Comparison of ENCODE assay signal across 8 mouse cellular contexts in genomic region chr3:104666950-104667349, GRCm38 (mm10). TPM values are rescaled to one million over a fixed set of nuclear protein-coding genes. Genes with fewer than 3 reads are reported as not detected.
DNase-seq lines count a peak whose midpoint lies in the region; ATAC-seq and TF ChIP-seq lines count a peak whose summit lies in the region.

No protein-coding gene starts in this region.

- H3K36me3 ChIP-seq in heart, adult 2 months (ENCODE audit: control insufficient read depth, insufficient read depth, low read length), result peaks cover 4% of the 10 kb centered on the region
- H3K36me3 ChIP-seq in forebrain, postnatal 0 days (ENCODE audit: insufficient read depth), result no peaks in the 10 kb centered on the region
- H3K36me3 ChIP-seq in kidney, embryonic 15.5 days, result no peaks in the 10 kb centered on the region

- no peaks in the 10 kb centered on the region for H3K9me3 ChIP-seq in forebrain, postnatal 0 days (ENCODE audit: low read length)
- H3K9me3 ChIP-seq in kidney, embryonic 15.5 days (replicated peaks), result no peaks in the 10 kb centered on the region

- H3K27ac ChIP-seq in heart, adult 2 months, result peak overlapping the region; percentile 69
- H3K27ac ChIP-seq in forebrain, postnatal 0 days (ENCODE audit: low read depth, low read length), result no peak overlapping the region
- no peak overlapping the region for H3K27ac ChIP-seq in kidney, embryonic 15.5 days

- no peaks in the 10 kb centered on the region for H3K27me3 ChIP-seq in heart, adult 2 months (ENCODE audit: control insufficient read depth, insufficient read depth, low read length)
- H3K27me3 ChIP-seq in forebrain, postnatal 0 days (ENCODE audit: insufficient read depth, low read length), result no peaks in the 10 kb centered on the region
- H3K27me3 ChIP-seq in kidney, embryonic 15.5 days, result no peaks in the 10 kb centered on the region

- ATAC-seq in forebrain, postnatal 0 days, result peak; percentile 58
- no peak for ATAC-seq in kidney, embryonic 15.5 days (replicated peaks; ENCODE audit: low FRiP score)

- H3K4me3 ChIP-seq in heart, adult 2 months, result no peak overlapping the region
- no peak overlapping the region for H3K4me3 ChIP-seq in forebrain, postnatal 0 days (ENCODE audit: low read depth, low read length)
- H3K4me3 ChIP-seq in kidney, embryonic 15.5 days (replicated peaks), result no peak overlapping the region

- TF ChIP-seq EP300 in heart, adult 2 months (IDR thresholded peaks at IDR 0.05; ENCODE audit: insufficient read depth, low read depth, low read length), result no peak

- TF ChIP-seq POLR2A in heart, adult 2 months (IDR thresholded peaks at IDR 0.05; ENCODE audit: insufficient read depth, low read depth, low read length), result no peak

- no peak overlapping the region for H3K9ac ChIP-seq in heart, adult 2 months (ENCODE audit: low read depth, low read length)
- H3K9ac ChIP-seq in forebrain, postnatal 0 days, result no peak overlapping the region
- no peak overlapping the region for H3K9ac ChIP-seq in kidney, embryonic 15.5 days

- peaks cover 14% of the 10 kb centered on the region for H3K4me1 ChIP-seq in heart, adult 2 months (ENCODE audit: control insufficient read depth, insufficient read depth, low read length)
- no peaks in the 10 kb centered on the region for H3K4me1 ChIP-seq in forebrain, postnatal 0 days (ENCODE audit: insufficient read depth)
- peaks cover 38% of the 10 kb centered on the region for H3K4me1 ChIP-seq in kidney, embryonic 15.5 days

- WGBS in heart, adult 2 months, result 15% methylated on average over 4 of the region's 4 CpGs
- WGBS in forebrain, postnatal 0 days, result 41% methylated on average over 4 of the region's 4 CpGs
- 62% methylated on average over 4 of the region's 4 CpGs for WGBS in kidney, embryonic 15.5 days

- peak in 1 of 2 experiments; percentile 59 for DNase-seq in heart, adult 2 months
- DNase-seq in heart, postnatal 25 days (ENCODE audit: low spot score), result no peak
- DNase-seq in MN1 (ENCODE audit: low spot score), result peak; percentile 74
- peak; percentile 87 for DNase-seq in forebrain, postnatal 0 days
- DNase-seq in left cerebral cortex, adult 18-20 months (ENCODE audit: low spot score in 2 of 2), result peak; percentile 62 to 74
- DNase-seq in spleen, postnatal 36 days (ENCODE audit: low spot score in 2 of 2), result no peak
- DNase-seq in yolk sac, embryonic 10.5 days (ENCODE audit: low spot score), result no peak

- no peak for TF ChIP-seq CTCF in heart, adult 2 months (IDR thresholded peaks at IDR 0.05)
- TF ChIP-seq CTCF in forebrain, postnatal 0 days (IDR thresholded peaks at IDR 0.05; ENCODE audit: low read depth), result no peak

- H3K79me2 ChIP-seq in heart, adult 2 months (replicated peaks; ENCODE audit: control insufficient read depth, insufficient read depth, low read length), result no peaks in the 10 kb centered on the region

- intact Hi-C loops in heart, adult 2 months (cut with DNase I), result no loop called here
- intact Hi-C loops in heart, postnatal 25 days (cut with DNase I), result no loop called here

- no peak overlapping the region for H3K4me2 ChIP-seq in forebrain, postnatal 0 days (ENCODE audit: low read depth)
- H3K4me2 ChIP-seq in kidney, embryonic 15.5 days, result no peak overlapping the region

RNA-seq across cellular contexts. Expression of gene Slc16a1, which starts 28.5 kb away (rescaled TPM):
- total RNA-seq in heart, adult 2 months (2021), result 100 to 1,000 TPM; 157 to 177 TPM
- 91.9 and 179 TPM in 2 replicates for polyA plus RNA-seq in heart, adult 2 months (2012; rRNA removed)
- total RNA-seq in heart, postnatal 25 days (2021), result 100 to 1,000 TPM; 166 to 175 TPM
- 32.1 and 33.4 TPM in 2 replicates for total RNA-seq in forebrain, postnatal 0 days (2014; rRNA removed)
- 17.4 and 20.2 TPM in 2 replicates for polyA plus RNA-seq in forebrain, postnatal 0 days (2015; fragmentation: Nextera tagmentation; extraction: Ambion mirVana)
- total RNA-seq in left cerebral cortex, adult 18-20 months (2021), result 10 to 100 TPM; 18.2 to 20.3 TPM
- 47.9 and 48.5 TPM in 2 replicates for polyA plus RNA-seq in kidney, embryonic 15.5 days (2015; fragmentation: Nextera tagmentation; extraction: Ambion mirVana)

Comparison
In these comparisons a context has a peak if more than half of its experiments do, and no peak if none do; other contexts are left out.
1. DNase-seq: peak in MN1 (single experiment), forebrain, postnatal 0 days (single experiment) and left cerebral cortex, adult 18-20 months (2 of 2); none in heart, postnatal 25 days (single experiment), spleen, postnatal 36 days (0 of 2) and yolk sac, embryonic 10.5 days (single experiment).